Mouse (Mus musculus): ENCODE measurements at regions not wholly inside any gene's neighbourhood (a gene's known extent, or its start where the extent isn't known, plus 50 kb on each side); places are given as distances from the start of the nearest gene placed in this dataset.

GRCm38 (mm10) chr15:40439827-40440226 is 305.7 kb downstream of the 9330182O14Rik start:
- no peak for TF ChIP-seq POLR2A (IDR thresholded peaks at IDR 0.05; ENCODE audit: insufficient read length, low read depth)
- no peak for TF ChIP-seq E2F4 (IDR thresholded peaks at IDR 0.05; ENCODE audit: insufficient read depth)
- no peak for TF ChIP-seq POLR2AphosphoS2 (IDR thresholded peaks at IDR 0.05; ENCODE audit: insufficient read length, low read depth)
- TF ChIP-seq TCF12 (IDR thresholded peaks at IDR 0.05; ENCODE audit: insufficient read depth, poor library complexity, severe bottlenecking) = no peak
- no peak for TF ChIP-seq CEBPB (IDR thresholded peaks at IDR 0.05; ENCODE audit: insufficient read depth, poor library complexity, severe bottlenecking)
- TF ChIP-seq MYOD1 (IDR thresholded peaks at IDR 0.05; ENCODE audit: control insufficient read depth in 1 of 3, insufficient read length in 2 of 3, low read depth in 2 of 3) = no peak
- TF ChIP-seq MAX (IDR thresholded peaks at IDR 0.05; ENCODE audit: low read depth) = no peak
